Mouse (Mus musculus) 3T3-L1 (cell line): ENCODE measurements around the gene Ccdc97.

Experiments used
- DNase-seq: peaks from one replicate; pipeline ENCODE4 v3.0.0-alpha.2; 2015; ENCODE audit warnings: low read depth, low spot score

The Ccdc97 gene

DNA sequence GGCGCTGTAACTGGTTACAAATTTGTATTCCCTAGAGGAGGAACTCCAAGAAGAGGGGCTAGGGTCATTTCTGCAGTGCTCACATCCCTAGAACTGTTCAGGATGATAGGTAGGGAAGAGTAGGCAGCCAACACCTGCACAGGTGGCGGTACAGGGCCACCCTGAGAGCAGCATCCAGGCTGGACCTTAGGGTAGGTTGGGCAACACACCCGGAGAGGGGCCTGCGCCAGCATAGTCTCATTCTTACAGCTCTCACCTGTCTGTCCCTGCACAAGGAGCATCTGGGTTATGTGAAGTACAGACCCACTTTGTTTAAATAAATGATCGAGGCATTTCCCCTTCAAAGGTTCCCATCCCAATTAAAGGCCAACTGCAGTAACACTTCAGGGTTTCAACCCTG is 1.9 kb upstream of the Ccdc97 start:
- DNase-seq: no peak

DNA sequence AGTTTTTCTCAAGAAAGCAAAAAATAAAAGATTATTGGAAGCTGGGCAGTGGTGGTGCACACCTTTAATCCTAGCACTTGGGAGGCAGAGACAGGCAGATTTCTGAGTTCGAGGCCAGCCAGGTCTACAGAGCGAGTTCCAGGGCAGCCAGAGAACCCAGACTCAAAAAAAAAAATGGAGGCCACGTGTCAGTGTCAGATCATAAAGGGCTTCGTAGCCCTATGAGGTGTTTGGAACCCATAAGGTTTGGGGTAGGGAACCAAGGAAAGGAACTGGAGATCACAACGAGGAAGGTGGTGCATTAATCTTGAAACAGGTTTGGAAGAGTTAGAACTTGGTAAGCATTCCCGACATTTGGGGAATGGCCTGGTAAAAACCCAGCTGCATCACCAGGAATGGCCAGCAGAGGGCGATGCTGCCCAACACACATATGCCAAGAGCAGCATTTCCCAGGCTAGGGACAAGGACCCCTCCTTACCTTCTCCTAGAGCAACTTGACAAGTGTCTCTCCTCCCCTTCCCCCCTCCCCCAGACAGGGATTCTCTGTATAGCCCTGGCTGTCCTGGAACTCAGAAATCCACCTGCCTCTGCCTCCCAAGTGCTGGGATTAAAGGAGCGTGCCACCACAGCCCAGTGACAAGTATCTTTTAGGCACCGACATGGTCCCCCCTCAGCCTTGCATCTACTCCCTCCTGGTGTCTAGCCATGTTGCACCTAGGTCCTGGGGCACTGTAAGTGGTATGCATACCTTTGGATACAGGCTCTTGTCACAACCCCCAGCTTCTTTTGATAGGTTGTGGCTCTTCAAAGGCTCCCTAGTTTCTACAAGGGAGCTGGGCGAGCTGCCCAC is 1.1 kb upstream of the Ccdc97 start:
- peak; percentile 80 for DNase-seq

DNA sequence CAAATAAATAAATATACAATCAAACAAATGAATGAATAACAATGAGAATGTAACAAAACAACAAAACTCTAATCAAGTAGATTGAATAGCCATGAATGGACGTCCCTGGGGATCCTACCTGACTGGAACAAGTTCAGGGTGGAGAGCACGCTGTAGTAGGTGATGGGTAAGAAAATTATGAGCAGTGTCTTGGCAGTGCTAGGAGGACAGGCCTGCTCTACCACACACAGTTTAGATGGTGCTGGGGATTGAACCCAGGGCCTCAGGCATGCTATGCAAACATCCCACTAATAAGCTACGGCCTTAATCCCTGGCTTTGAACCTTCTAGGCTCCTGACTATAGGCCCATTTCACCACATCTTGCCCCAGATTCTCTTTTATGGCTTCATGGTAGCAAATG is 1.4 kb downstream of the Ccdc97 start:
- no peak for DNase-seq

DNA sequence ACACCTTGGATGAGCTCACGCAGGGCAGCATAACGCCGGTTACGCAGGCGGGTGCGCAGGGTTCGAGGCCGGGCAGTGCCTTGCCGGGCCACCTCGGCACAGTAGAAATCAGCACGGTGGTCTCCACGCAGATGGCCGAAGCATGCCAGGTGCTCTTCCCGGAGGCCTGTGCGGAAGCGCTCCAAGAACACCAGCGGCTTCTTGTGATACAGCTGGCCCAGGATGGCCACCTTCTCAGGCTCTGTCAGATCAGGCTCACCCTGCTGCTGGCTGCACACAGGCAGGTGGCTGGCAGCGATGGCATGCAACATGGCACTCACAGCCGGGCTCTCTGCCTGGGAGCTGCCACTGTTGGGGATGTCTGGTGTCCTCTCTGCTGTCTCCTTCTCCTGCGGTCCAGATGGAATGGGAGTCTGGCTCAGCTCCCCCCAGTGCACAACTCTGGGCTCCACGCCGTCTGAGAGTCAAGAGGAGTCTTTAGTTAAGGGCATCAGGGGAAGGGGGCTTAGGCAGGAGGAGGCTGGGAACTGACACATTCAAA is 3.1 kb downstream of the Ccdc97 start:
- DNase-seq: no peak

DNA sequence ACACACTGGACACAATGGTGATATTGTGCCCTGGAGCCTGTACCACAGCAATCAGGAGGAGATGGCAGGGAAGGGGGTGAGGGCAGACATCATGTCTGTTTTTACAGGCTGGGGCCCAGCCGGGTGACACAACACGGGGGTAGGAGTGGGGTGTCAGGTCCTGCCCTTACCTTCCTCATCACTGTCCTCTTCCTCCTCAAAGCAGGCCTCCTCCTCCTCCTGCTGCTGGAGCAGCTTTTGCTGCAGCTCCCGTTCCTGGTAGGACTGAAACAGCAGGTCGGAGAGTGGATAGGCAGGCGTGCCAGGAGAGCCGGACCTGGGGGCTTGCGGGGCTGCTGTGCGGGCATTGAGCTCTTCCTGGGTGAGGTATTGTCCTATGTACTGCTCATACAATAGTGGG is 4.3 kb downstream of the Ccdc97 start:
- no peak for DNase-seq

DNA sequence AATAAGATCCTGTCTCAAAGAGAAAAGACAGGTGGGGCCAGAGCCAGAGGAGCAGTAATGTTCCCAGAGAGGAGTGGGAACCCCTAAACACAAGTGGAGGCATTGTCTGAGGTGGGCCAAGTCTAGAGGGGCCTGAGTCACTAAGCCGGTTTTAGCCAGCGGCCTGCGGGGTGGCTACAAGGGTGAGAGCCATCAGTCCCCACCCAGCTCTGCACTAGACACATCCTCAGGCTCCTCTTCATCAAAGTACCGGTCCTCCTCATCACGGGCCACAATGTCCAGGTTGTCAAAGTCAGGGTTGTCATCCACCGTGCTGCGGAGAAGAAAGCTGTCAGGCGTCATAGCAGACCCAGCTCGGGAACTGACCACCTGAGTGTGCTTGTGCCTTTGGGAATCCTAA is 6.1 kb downstream of the Ccdc97 start:
- DNase-seq: no peak

DNA sequence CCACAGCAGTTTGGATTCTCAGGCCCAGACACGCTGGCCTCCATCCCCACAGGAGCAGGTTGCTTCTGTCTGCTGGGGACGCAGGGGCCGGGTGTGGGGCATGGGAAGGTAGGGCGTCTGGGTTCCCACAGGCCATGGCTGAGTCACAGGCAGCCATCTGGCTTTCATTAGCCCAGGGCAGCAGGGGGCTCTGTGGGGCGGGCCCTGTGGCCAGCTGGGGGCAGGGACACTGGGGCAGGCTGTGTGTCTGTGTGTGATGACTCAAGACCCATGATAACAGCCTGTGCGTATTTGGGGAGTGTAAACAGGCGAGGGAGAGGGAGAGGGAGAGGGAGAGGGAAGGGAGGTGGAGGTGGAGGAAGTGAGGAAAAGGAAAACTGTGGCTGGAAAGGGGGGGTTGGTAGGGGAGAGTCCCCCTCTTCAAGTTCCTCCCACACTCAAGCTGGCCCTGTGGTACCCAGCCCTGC is 7.1 kb downstream of the Ccdc97 start:
- peak; percentile 92 for DNase-seq

DNA sequence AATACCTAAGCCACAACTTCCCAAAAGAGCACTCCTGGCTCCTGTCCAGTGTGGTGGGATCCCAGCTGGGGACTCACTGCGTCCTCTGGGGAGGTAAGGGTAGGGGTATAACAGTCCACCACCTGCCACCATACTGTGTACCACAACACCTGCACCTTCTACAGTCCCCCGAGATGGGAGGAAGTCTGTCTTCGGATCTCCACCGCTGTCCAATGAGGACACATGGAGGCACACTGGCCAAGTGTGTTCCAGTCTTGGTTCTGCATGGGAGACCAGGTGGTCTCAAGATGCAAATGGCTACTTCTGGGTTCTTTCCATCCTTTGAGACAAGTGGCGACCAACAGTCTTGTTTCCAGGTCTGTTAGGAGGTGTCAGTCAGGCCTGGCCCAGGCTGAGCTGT is 7.7 kb downstream of the Ccdc97 start:
- DNase-seq: no peak

DNA sequence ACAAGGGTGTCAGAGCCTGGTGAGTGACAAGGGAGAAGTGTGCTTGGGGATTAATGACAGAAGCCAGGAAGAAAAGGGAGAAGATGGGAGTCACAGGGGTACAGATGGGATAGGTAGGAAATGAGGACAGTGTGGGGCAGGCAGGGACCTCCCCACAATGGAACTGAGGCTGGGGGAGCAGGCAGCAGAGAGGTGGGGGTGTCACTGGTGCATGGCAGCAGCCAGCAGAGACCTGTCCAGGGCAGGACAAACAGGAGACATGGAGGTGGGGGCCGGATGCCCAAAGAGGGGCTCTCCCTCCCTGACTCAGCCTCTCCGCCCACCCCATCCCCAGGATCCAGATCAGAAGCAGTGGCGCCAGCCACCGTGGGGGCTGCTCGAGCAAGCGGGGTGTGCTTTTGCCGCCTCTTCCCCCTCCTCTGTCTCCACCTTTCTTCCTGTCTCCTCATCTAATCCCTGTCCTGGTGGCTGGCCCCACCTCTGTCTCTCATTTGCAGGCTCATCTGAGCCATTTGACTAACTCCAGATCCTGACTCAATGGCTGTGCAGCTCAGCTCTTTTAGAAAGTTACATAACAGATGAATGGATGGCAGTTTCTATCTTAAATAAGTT is 8.3 kb downstream of the Ccdc97 start:
- no peak for DNase-seq

DNA sequence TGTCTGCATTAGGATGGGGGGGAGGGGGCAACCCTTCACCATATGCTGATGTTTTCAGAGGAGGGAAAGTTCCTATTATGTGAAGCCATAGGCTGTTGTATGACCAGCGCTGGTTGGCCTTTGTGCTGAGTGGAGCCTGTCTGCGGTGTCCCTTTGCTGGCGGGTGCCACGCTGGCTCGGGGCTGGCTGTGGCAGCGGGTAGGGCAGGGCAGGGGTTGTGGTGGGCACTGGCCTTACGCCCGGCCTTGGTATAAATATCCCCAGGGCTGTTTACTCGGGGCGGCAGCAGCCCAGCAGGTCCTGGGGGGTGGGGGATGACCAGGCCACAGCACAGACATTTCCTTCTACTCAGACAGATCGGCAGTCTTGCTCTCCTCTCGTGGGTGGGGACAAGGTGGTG is 8.9 kb downstream of the Ccdc97 start:
- DNase-seq: no peak

DNA sequence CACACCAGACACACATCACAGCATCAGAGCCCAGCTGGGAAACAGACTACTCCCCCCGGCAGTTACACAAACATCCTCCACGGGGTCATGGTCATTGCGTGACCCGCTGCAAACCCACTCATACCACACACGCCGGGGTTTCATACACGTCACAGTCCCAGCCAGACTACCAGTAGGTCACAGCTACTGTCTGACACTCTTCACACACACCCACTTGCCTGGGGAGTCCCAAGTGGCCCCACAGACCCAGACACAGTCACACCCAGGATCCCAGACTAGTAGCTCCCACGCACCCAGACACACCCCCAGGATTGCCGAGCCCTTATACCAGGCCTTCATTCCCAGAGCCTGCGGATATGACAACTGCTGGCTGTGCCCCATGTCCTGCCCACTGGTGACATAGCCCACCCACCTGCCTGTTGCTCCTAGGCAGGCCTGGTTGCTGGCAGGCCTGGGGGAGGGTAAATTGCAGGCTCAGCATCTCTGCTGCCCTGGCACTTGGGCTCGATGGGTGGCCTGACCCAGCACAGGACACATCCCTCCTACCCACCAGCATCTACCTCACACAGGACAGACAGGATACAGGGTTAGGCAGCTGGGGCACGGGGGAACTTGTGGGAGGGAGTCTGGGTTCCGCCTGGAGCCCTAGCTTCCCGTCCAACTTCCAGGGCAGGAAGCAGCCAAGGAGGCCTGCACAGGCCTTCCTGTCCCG is 11.2 kb downstream of the Ccdc97 start:
- no peak for DNase-seq

DNA sequence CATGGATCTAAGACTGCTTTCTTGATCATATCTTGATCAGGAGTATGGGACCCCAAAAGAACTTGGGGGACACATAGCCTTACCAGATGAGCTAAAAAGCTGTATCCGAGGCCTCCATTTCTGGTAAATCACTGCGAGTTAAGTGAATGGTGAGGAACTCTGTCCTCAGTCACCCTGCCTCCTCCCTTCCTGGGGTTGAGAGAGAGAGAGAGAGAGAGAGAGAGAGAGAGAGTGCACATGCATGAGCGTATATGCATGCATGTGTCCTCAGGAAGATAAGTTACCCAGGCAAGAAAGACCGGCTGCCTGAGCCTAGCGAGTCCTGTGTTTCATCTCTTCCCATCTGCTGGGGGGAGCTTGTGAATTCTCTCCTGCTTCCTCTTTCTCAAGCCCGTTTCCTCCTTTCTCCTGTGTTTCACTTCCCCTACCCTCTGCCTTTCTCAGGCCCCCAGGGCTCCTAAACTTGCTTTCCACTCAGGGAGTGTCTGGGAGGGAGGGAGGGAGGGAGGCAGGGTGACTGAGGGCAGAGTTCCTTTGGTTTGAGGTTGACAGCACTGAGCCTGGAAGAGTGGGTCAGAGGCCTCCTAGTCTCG is 12.2 kb downstream of the Ccdc97 start:
- DNase-seq: no peak

DNA sequence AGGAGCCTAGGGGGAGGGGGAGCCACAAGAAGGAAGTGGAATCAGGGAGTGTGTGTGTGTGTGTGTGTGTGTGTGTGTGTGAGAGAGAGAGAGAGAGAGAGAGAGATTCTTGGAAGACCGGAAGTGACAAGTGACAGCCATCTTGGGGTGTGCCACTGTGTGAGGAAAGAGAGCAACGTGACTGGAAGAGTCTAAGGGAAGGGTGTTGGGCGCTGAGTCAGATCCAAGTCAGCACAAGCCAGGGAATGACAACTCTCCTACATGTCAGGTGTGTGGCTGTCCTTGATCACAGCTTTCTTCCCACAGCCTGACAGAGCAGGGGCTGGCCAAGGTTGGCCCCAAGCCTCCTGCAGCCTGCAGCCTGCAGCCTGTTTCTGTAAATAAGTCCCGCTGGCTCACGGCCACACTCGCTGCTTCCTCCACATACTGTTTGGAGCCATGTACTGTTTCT is 13.1 kb downstream of the Ccdc97 start:
- DNase-seq: peak; percentile 65

DNA sequence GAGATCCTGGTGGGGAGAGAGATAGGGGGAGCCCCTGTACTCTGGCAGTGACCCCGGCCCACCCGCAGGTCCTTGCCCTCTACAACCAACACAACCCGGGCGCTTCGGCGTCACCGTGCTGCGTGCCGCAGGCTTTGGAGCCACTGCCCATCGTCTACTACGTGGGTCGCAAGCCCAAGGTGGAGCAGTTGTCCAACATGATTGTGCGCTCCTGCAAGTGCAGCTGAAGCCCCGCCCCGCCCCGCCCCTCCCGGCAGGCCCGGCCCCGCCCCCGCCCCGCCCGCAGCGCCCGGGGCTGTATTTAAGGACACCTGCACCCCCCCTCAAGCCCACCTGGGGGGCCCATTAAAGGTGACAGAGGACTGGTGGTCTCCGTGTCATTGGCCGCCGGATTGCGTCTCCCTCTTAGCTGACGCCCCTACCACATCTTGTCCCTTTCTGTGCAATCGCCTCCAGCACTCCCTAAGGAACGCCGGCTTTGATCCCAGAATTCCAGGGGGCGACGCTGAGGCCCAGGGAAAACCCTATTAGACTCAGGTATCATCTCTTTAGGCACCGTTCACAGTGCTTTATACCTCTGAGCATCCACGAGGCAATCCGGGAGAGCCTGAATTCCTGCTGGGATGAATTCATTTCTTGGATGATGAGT is 14.0 kb downstream of the Ccdc97 start:
- DNase-seq: no peak

DNA sequence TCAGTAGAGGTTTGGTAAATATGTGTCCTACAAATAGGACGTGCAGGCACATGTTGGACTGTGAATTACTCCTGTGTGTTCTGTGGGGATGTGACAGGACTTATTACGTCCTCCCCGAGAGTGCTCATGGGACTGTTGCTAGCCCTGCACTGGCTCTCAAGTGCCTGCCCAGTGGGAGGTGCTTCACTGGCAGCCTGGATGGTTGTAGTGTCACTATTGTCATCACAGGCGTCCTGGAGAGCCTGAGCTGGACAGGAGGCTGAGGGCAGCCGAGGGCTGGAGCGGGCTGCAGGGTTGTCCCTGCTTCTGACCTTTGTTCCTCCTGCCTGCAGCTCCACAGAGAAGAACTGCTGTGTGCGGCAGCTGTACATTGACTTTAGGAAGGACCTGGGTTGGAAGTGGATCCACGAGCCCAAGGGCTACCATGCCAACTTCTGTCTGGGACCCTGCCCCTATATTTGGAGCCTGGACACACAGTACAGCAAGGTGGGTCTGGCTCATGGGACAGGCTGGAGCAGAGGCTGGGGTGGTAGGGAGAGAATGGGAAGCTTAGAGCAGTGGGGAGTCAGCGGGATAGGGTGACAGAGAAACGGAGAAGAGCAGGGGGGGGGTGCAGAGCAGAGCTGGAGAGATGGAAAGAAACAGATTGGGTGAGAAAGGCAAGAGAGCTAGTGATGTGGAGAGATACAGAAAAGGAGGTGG is 14.9 kb downstream of the Ccdc97 start:
- no peak for DNase-seq

DNA sequence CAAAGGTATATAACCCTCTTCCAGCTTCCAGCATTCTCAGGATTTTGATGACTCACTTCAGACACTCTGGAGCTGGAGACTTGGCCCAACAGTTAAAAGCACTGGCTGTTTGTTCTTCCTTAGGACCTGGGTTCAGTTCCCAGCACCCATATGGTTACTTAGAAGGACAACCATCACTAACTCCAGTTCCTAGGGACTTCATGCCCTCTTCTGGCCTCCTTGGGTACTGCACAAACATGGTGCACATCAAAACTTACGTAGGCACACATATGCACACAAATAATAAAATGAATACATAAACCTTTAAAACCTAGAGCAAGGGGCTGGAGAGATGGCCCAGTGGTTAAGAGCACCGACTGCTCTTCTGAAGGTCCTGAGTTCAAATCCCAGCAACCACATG is 16.5 kb downstream of the Ccdc97 start:
- DNase-seq: no peak

DNA sequence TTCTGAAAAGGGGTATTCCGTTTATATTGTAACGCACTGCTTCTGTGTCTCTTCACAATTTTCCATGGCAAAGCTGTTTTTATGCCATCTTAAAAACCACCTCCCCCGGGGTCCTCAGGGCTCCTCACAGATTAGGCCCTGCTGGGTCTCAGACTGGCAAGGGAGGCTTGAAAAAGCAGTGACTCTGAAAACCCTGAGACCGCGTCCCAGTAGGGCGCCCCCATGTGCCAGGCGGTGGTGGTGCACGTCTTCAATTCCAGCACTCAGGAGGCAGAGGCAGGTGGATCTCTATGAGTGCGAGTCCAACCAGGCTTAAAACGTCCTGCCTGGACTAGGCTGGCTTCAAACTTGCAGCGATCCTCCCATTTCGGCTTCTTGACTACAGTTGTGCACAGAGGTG is 18.2 kb downstream of the Ccdc97 start:
- no peak for DNase-seq

DNA sequence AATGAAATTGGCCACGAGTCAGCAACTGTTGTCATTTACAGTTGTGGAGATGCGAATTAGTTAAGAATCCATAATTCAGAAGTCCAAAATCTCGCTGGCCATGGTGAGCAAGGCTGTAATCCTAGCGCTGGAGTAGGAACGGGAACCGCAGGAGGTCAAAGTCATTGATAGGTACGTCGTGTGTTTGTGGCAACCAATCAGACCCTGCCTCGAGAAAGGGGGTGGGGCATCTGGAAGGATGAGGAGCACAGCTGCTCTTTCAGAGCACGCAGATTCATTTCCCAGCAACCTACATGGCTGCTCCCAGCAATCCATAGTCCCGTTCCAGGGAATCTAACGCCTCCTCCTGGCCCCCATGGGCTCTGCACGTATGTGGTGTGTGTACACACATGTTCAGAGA is 19.0 kb downstream of the Ccdc97 start:
- no peak for DNase-seq

DNA sequence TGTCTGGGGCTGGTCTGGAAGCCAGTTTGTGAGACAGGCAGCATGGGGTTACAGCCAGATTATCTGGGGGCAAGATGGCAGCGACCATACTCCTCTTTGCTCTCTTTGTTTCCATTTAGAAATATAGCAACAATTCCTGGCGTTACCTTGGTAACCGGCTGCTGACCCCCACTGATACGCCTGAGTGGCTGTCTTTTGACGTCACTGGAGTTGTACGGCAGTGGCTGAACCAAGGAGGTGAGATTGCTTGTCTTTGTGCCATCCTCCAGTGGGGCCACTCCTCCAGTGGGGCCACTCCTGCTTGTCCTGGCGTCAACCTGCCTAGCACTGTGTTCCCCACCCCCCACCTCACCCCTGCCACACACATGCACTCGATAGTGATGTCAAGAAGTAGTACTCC is 24.8 kb downstream of the Ccdc97 start:
- DNase-seq: no peak

DNA sequence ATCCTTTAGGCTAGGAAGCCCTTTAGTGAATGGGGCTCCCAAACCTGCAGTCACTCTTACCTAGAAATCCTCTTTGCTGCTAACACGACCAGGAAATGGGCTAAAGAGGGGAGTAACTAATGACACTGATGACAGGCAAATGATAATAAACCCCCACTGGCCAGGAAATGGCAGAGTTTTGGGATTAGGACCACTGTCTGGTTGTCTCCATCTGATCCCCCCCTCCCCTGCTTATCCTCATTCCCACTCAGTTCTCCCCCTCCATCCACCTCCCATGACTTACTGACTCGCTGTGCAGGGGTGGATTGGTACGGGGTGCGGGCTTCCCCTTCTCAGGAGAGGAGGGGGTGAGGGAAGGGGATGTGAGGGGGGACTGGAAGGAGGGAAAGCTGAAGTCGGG is 28.8 kb downstream of the Ccdc97 start:
- no peak for DNase-seq

DNA sequence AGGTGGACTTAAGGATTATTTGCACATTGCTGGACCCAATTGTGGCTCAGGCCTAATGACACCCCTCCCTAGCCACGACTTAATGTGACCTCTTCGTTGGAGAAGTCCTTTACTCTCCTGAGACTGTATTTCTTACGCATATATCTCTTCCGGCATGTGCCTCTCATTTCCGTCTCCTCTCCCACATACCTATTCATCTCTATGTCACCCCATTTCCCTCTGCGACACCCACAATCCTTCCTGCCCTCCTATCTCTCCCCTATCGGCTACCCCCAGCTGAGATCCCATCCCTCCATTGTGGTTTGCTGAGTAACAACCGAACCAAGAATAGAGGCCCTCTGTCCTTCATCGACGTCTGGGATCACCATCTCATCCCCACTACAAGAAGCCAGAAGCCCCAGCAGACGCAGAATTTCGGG is 29.3 kb downstream of the Ccdc97 start:
- DNase-seq: no peak
